Mouse (Mus musculus) intestine, embryonic 16.5 days (tissue): ENCODE measurements around the gene Susd6. TPM values are rescaled to one million over a fixed set of nuclear protein-coding genes. Genes with fewer than 3 reads are reported as not detected.
A peak's percentile ranks its signal among the peaks of the same experiment; 100 is the strongest.

ENCODE experiments used
- ATAC-seq: fragments of 200-750 bp; cut with Nextera tagmentation; 2 replicates; pipeline ENCODE4 v1.8.0; 2017; ENCODE audit warnings: moderate TSS enrichment, moderate library complexity
- H3K27ac ChIP-seq: fragments of 300-500 bp; sonication (generic); 2 replicates; pipeline ENCODE4 v1.5.1; 2014; ENCODE audit warnings: mild to moderate bottlenecking, low read length
- H3K27me3 ChIP-seq: fragments of 300-500 bp; sonication (generic); replicated peaks from 2 replicates; pipeline ENCODE4 v1.6.1; 2014; ENCODE audit warnings: low read length, control low read depth, mixed read lengths; ENCODE audit not compliant: control insufficient read depth, insufficient read depth
- H3K36me3 ChIP-seq: fragments of 300-500 bp; sonication (generic); 2 replicates; pipeline ENCODE4 v1.6.1; 2014; ENCODE audit warnings: low read length, control low read depth; ENCODE audit not compliant: control insufficient read depth, insufficient read depth
- H3K4me1 ChIP-seq: fragments of 300-500 bp; sonication (generic); 2 replicates; pipeline ENCODE4 v1.6.1; 2014; ENCODE audit warnings: low read length, control low read depth, mixed read lengths; ENCODE audit not compliant: control insufficient read depth, insufficient read depth
- H3K4me2 ChIP-seq: fragments of 300-500 bp; sonication (generic); 2 replicates; pipeline ENCODE4 v1.6.1; 2014; ENCODE audit warnings: low read depth, low read length, control low read depth
- H3K4me3 ChIP-seq: fragments of 300-500 bp; sonication (generic); 2 replicates; pipeline ENCODE4 v1.5.1; 2014; ENCODE audit warnings: mild to moderate bottlenecking, low read length
- H3K9ac ChIP-seq: fragments of 300-500 bp; sonication (generic); 2 replicates; pipeline ENCODE4 v1.6.1; 2014; ENCODE audit warnings: low read depth, low read length
- H3K9me3 ChIP-seq: fragments of 300-500 bp; sonication (generic); 2 replicates; pipeline ENCODE4 v1.6.1; 2016; ENCODE audit warnings: low read length, control low read depth; ENCODE audit not compliant: control insufficient read depth
- WGBS: fragments of 180-500 bp; shearing (Covaris S2); extraction: QIAGEN DNeasy Blood & Tissue Kit; methylation state at CpG from one replicate; pipeline ENCODE4 v1.1.7; 2014; 5-methylcytosine and 5-hydroxymethylcytosine counted together
- polyA plus RNA-seq: library from polyadenylated mRNA; unstranded; fragments of >200 nt; fragmentation: Nextera tagmentation; extraction: Ambion mirVana; gene quantifications from 2 replicates; pipeline ENCODE4 v1.2.1, GENCODE M21; 2015

Susd6 gene
- polyA plus RNA-seq, 1 experiment from 2014 or later, result 16.4 TPM

GRCm38 (mm10) chr12:80838271-80838670 lies 48.0 kb downstream of the Susd6 start:
- H3K4me1 ChIP-seq, result peaks cover 24% of the 10 kb centered on the region
- H3K27ac ChIP-seq, result no peak overlapping the region; the same call in 1 of the 2 replicates
- no peak overlapping the region for H3K4me2 ChIP-seq
- no peaks in the 10 kb centered on the region for H3K36me3 ChIP-seq
- ATAC-seq, result peak; percentile 54
- no peak overlapping the region for H3K4me3 ChIP-seq
- H3K9ac ChIP-seq, result no peak overlapping the region
- H3K27me3 ChIP-seq, result no peaks in the 10 kb centered on the region
- no peaks in the 10 kb centered on the region for H3K9me3 ChIP-seq

- 74% methylated on average over 2 of the region's 2 CpGs for whole genome bisulfite sequencing
- Histone ChIP-seq H3K9me3 (no peaks in the 10 kb centered on the region), H3K27me3 (no peaks in the 10 kb centered on the region), H3K4me3 (no peak overlapping the region), H3K36me3 (no peaks in the 10 kb centered on the region), H3K9ac (no peak overlapping the region), H3K4me1 (peaks cover 24% of the 10 kb centered on the region), H3K27ac (no peak overlapping the region), H3K4me2 (no peak overlapping the region)
- ATAC-seq, result no peak
Measured at GRCm38 (mm10) chr12:80838787-80839186, 48.5 kb downstream of the Susd6 start.

- H3K36me3 ChIP-seq, result no peaks in the 10 kb centered on the region
Measured at GRCm38 (mm10) chr12:80839631-80840030, 49.3 kb downstream of the Susd6 start.

GRCm38 (mm10) chr12:80841618-80842017 lies 51.3 kb downstream of the Susd6 start:
- peaks cover 29% of the 10 kb centered on the region for H3K4me1 ChIP-seq
- H3K27ac ChIP-seq, result no peak overlapping the region
- H3K4me2 ChIP-seq, result no peak overlapping the region
- H3K9ac ChIP-seq, result no peak overlapping the region
- no peaks in the 10 kb centered on the region for H3K9me3 ChIP-seq
- ATAC-seq, result no peak
- no peaks in the 10 kb centered on the region for H3K36me3 ChIP-seq
- no peak overlapping the region for H3K4me3 ChIP-seq
- H3K27me3 ChIP-seq, result no peaks in the 10 kb centered on the region
- 96% methylated on average over 1 of the region's 1 CpGs for whole genome bisulfite sequencing

More at GRCm38 (mm10) chr12:80839631-80840030, 49.3 kb downstream of the Susd6 start:
- Histone ChIP-seq H3K9ac (no peak overlapping the region), H3K4me1 (peaks cover 26% of the 10 kb centered on the region), H3K4me3 (no peak overlapping the region), H3K27me3 (no peaks in the 10 kb centered on the region), H3K27ac (no peak overlapping the region), H3K9me3 (no peaks in the 10 kb centered on the region), H3K4me2 (no peak overlapping the region)
- WGBS, result 58% methylated on average over 2 of the region's 2 CpGs
- ATAC-seq, result no peak

GRCm38 (mm10) chr12:80842609-80843008 lies 52.3 kb downstream of the Susd6 start:
- no peak for ATAC-seq
- WGBS, result 95% methylated on average over 1 of the region's 1 CpGs
- no peaks in the 10 kb centered on the region for H3K27me3 ChIP-seq
- no peak overlapping the region for H3K4me2 ChIP-seq
- H3K4me1 ChIP-seq, result peaks cover 32% of the 10 kb centered on the region
- no peaks in the 10 kb centered on the region for H3K9me3 ChIP-seq
- no peaks in the 10 kb centered on the region for H3K36me3 ChIP-seq
- no peak overlapping the region for H3K4me3 ChIP-seq
- no peak overlapping the region for H3K27ac ChIP-seq
- H3K9ac ChIP-seq, result no peak overlapping the region

- Histone ChIP-seq H3K4me1 (peaks cover 28% of the 10 kb centered on the region), H3K4me2 (no peak overlapping the region), H3K9ac (no peak overlapping the region), H3K9me3 (no peaks in the 10 kb centered on the region), H3K27ac (no peak overlapping the region), H3K36me3 (no peaks in the 10 kb centered on the region), H3K4me3 (no peak overlapping the region), H3K27me3 (no peaks in the 10 kb centered on the region)
- no peak for ATAC-seq
- WGBS, result 44% methylated on average over 2 of the region's 2 CpGs
Measured at GRCm38 (mm10) chr12:80843236-80843635, 52.9 kb downstream of the Susd6 start.

- H3K9me3 ChIP-seq, result no peaks in the 10 kb centered on the region
- ATAC-seq, result 0 out of 2 replicates have a peak, but pooled peaks have one; percentile 55
- peaks cover 25% of the 10 kb centered on the region for H3K4me1 ChIP-seq
- 51% methylated on average over 4 of the region's 4 CpGs for WGBS
- no peak overlapping the region for H3K4me3 ChIP-seq
- H3K36me3 ChIP-seq, result no peaks in the 10 kb centered on the region
- no peak overlapping the region for H3K4me2 ChIP-seq
- H3K27me3 ChIP-seq, result no peaks in the 10 kb centered on the region
- H3K9ac ChIP-seq, result no peak overlapping the region
- H3K27ac ChIP-seq, result 0 out of 2 replicates have a peak overlapping the region, but pooled peaks have one; percentile 30
Measured at GRCm38 (mm10) chr12:80843651-80844444, 53.5 kb downstream of the Susd6 start.

- Histone ChIP-seq H3K9me3 (no peaks in the 10 kb centered on the region), H3K4me1 (peaks cover 25% of the 10 kb centered on the region), H3K27me3 (no peaks in the 10 kb centered on the region), H3K4me2 (no peak overlapping the region), H3K9ac (no peak overlapping the region), H3K36me3 (no peaks in the 10 kb centered on the region), H3K4me3 (no peak overlapping the region), H3K27ac (no peak overlapping the region)
- no peak for ATAC-seq
- WGBS, result 80% methylated on average over 1 of the region's 1 CpGs
Measured at GRCm38 (mm10) chr12:80845901-80846300, 55.6 kb downstream of the Susd6 start.

- Histone ChIP-seq H3K4me3 (no peak overlapping the region), H3K4me1 (peaks cover 25% of the 10 kb centered on the region), H3K9me3 (no peaks in the 10 kb centered on the region), H3K4me2 (no peak overlapping the region), H3K36me3 (no peaks in the 10 kb centered on the region), H3K27me3 (no peaks in the 10 kb centered on the region), H3K27ac (no peak overlapping the region), H3K9ac (no peak overlapping the region)
- WGBS, result 60% methylated on average over 1 of the region's 1 CpGs
- no peak for ATAC-seq
Measured at GRCm38 (mm10) chr12:80846861-80847268, 56.6 kb downstream of the Susd6 start.
